Mouse (Mus musculus): Measurements from ENCODE around the gene Thsd4.

Gene Thsd4

GRCm38 (mm10) chr9:60082107-60082581, 439.7 kb downstream of the Thsd4 start:
- DNase-seq (ENCODE audit: low spot score in 2 of 2), result no peak

- DNase-seq (ENCODE audit: low spot score in 2 of 2), result no peak
Observed at GRCm38 (mm10) chr9:60077761-60078160, 444.1 kb downstream of the Thsd4 start.

DNA sequence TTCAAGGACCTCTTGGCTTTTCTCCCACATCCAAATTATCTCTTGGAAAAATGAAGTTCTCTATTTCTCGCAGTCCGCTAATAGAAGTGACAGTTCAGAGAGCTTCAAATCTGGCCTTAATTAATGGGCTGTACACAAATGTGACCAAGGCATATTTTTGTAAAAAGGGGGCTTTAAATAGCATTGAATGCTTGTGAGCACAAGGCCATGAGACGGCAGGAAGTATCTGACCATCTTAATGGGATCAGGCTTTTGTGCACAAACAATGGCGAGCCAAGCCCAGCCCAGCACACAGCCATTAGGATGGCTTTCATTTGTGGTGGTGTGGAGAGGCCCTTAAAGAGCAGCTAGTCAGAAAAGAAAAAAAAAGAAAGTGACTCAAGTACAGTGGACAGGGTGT, 445.4 kb downstream of the Thsd4 start:
- no peak for DNase-seq (ENCODE audit: low spot score in 2 of 2)

GRCm38 (mm10) chr9:60071620-60072263, 450.1 kb downstream of the Thsd4 start:
- no peak for DNase-seq (ENCODE audit: low spot score in 2 of 2)

DNA sequence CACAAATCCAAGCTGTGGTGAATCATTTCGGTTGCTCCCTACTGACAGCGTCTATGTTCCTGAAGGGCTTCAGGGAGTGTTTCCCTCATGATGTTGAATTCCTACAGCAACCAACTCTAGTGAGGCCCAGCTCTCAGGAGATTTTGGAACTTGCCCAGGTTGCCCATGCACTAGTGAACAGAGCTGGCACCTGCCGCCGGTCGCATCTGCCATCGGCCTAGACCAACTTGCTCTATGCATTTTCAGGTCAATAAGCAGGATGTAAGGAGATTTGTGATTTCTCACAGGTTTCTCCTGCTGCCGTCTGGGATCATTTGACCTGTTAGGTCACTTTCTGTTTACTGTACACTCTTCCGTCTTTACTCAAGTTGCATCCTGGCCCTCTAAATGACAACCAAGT, 454.6 kb downstream of the Thsd4 start:
- DNase-seq (ENCODE audit: low spot score in 2 of 2), result no peak

DNA sequence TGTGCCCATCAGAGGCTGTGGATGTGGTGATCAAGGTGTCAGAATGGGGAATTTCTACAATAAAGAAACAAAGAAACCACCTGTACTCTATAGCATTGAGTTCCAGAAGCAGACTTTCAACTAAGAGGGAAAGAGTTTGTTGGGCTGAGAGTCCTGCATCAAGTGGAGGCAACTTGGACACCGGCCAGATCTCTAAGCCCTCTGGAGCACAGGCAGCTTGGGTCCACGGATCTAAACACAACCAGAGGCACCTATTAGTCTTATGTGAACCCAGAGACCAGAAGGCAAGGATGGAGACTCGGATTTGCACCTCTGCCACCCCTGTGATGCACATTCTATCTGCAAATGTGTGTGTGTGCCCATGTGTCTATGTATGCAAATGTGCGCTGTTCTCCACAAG, 456.7 kb downstream of the Thsd4 start:
- no peak for DNase-seq (ENCODE audit: low spot score in 2 of 2)

GRCm38 (mm10) chr9:60063191-60063720, 458.6 kb downstream of the Thsd4 start:
- DNase-seq (ENCODE audit: low spot score in 2 of 2), result no peak

DNA sequence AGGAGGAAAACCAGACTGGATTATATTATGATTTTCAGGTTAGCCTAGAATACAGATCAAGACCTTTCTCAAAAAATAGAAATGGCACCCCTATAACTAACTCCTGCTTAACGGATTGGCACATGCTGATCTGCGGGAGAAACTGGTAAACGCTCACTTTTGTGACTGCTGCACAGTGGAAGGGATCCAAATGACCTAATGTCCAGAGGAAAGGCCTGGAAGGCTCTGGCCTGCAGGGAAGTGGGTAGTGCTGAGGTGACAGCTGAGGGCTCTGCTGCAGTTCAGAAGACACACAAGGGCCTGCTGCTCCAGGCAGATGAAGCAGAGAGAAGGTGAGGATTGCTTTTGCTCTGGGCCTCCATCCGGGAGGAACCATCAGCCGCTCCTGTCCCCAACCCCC, 465.7 kb downstream of the Thsd4 start:
- no peak for DNase-seq (ENCODE audit: low spot score in 2 of 2)

GRCm38 (mm10) chr9:60054951-60055350, 466.9 kb downstream of the Thsd4 start:
- DNase-seq (ENCODE audit: low spot score in 2 of 2), result no peak

DNA sequence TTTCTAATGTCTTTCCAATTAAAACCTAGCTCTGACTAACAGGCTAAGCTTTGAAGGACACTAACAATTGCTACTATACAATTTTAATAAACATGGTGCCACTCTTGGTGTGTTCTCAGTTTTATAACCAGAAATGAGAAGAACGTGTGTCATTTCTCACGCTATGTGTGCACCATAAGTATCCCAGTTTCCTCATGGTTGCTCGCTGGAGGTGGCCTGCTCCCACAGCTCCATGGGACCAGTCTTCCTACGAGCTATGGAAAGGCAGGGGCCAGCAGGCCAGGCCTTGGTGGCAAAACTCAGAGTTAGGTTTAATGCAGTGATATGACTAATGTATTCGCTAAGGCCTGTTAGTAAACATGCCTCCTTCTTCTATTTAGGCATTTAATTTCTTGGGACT, 468.7 kb downstream of the Thsd4 start:
- no peak for DNase-seq (ENCODE audit: low spot score in 2 of 2)

DNA sequence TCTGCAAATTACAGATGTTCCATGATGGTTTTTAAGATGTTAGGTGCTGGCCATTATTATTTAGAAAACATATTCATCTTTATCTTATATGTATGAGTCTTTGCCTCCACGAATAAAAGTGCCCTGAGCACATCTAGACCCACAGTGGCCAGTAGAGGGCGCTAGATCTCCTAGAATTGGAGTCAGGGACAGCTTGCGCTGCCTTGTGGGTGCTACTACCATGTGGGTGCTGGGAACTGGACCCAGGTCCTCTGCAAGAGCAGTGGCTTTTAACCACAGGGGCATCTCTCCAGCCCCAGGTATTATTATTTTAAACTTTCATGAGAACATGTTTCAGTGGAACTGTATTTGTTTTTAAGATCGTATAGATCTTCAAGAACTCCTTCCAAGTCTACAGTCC, 469.4 kb downstream of the Thsd4 start:
- DNase-seq (ENCODE audit: low spot score in 2 of 2), result peak in 1 of 2 experiments; percentile 1

DNA sequence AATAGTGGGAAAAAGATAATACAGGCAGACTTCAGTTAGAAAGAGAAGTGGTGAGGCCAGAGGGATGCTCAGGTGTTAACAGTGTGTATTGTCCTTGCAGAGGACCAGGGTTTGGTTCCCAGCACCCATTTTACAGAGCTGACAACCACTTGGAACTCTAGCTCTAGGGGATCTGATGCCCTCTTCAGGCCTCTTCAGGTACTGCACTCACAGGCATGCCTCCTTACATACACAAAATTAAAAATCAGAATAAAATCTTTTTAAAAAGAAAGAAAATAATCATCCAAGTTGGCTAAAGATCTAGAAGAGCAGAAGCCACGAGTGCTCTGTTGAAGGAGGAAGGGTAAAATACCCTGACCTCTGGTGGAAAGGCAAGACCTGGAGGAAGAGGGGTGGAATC, 478.7 kb downstream of the Thsd4 start:
- DNase-seq (ENCODE audit: low spot score in 2 of 2), result no peak

DNA sequence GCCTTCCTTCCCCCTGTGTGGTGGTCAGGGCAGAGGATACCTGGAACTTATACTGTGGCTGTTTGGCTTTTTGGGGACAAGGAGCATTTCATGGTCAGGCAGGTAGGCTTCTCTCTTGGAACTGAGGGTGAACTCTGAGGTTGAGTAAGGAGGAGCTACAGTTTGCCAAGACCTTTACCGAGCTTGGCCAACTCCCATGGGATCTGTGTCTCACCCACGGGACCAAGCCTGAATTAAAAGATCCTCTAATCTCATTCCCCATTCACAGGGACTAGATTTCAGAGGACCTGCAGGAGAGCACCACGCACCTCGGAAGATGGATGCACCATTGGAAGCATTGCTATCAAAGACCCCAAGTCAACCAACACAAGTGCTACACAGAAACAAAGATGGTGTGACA, 487.0 kb downstream of the Thsd4 start:
- no peak for DNase-seq (ENCODE audit: low spot score in 2 of 2)

GRCm38 (mm10) chr9:60027234-60027633, 494.6 kb downstream of the Thsd4 start:
- DNase-seq (ENCODE audit: low spot score in 2 of 2), result no peak

DNA sequence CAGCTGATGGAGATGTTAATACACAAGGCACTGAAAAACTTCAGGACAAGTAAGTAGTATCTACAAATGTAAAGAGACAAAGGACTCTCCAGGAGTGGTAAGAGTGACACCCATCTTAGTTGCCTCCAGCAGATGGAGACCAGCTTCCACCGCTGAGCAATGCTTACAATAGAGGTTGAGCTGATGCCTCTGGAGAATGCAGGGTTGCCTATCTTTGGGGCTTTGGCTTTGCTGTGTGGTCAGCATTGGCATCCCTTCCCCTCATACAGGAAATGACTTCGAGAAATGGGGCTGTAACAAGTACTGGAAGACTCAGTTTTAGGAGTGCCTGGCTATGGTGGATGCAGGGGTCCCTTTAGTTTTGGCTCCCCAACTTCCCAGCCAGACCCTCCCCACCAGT, 495.1 kb downstream of the Thsd4 start:
- DNase-seq (ENCODE audit: low spot score in 2 of 2), result no peak

GRCm38 (mm10) chr9:60025919-60026318, 495.9 kb downstream of the Thsd4 start:
- no peak for DNase-seq (ENCODE audit: low spot score in 2 of 2)

- DNase-seq (ENCODE audit: low spot score in 2 of 2), result no peak
Observed at GRCm38 (mm10) chr9:60024971-60025370, 496.9 kb downstream of the Thsd4 start.

DNA sequence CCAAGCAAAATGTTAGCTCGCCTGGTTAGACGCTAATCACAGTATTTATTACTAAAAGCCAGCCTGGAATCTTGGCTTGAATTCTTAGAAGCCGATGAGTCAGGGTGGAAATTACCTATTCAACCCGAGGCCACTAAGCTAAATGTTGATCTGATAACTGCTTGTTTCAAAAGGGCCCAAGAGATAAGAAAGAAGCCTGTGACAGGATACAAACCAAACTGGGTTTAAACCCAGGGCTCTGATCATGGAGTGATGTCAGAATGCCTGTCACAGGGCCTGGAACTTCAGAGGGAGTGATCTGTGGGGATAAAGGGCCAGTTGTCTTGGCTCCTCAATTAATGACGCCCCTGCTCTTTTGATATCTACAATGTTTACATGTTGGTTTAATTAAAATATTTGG, 497.3 kb downstream of the Thsd4 start:
- no peak for DNase-seq (ENCODE audit: low spot score in 2 of 2)

DNA sequence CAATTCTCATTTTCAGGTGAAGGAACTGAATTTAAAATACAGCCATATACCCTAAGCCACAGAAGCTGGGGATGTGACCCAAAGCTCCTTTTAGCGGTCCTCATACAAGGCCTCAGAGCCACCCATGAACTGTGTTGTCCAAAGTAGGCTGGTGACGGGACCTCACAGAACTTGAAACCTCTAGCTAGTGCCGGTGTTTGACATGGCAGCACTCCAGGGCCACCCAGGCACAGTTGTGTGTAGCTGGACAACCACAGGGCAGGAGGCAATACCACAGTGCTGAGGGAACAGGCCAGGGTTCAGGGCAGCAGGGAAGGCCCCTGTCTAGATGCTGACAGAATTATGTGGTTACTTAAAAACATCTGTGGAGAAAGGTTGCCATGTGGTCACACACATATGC, 499.5 kb downstream of the Thsd4 start:
- no peak for DNase-seq (ENCODE audit: low spot score in 2 of 2)

GRCm38 (mm10) chr9:60020444-60020843, 501.4 kb downstream of the Thsd4 start:
- DNase-seq (ENCODE audit: low spot score in 2 of 2), result no peak

- no peak for DNase-seq (ENCODE audit: low spot score in 2 of 2)
Observed at GRCm38 (mm10) chr9:60010285-60010684, 511.6 kb downstream of the Thsd4 start.

DNA sequence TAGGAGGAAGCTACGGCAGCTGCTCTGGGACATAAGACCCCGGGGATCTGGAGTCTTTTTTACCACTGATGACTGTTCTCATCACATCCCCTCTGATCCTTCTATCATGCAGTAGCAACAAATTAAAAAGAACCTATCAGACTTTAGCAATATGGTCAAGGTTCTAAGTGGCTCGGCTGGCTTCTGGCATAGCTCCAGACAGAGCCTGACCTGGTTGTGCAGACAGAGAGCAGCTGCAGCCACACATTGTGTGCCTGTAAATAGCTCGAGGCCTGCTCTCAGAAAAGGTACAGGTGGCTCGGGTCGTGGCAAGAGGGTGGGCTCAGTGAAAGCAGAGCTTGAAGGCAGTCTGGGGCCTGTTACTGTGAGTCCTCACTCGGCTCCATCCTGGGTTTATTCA, 512.9 kb downstream of the Thsd4 start:
- no peak for DNase-seq (ENCODE audit: low spot score in 2 of 2)

DNA sequence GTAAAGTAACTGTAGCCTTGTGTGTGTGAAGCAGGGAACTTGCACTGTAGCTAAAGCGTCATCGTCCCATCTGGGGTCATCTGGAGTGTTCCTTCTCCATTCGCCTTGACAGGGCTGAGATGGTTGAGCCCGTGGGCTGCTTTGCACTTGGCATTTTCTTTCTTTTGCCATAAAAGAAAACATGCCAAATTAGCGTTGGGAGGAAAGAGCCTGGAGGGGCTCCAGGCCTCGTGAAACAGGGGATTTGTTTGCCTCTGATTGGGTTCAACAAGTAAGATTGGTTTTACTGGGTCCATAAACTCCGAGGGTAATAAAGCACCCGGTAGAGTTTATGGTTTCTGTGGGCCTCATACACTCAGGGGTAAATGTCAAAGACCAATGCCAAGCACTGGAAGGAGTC, 519.5 kb downstream of the Thsd4 start:
- no peak for DNase-seq (ENCODE audit: low spot score in 2 of 2)

GRCm38 (mm10) chr9:60001444-60001843, 520.4 kb downstream of the Thsd4 start:
- DNase-seq (ENCODE audit: low spot score in 2 of 2), result no peak

Data from natural killer cell, adult 2 months (primary cell).